Mouse (Mus musculus): ENCODE results near the gene Tnrc6b.
"Not testable (repeated sequence)": the region's sequence is repeated elsewhere in the genome, so short reads cannot be mapped to it uniquely, and the experiment has no call there.

Gene Tnrc6b

DNA sequence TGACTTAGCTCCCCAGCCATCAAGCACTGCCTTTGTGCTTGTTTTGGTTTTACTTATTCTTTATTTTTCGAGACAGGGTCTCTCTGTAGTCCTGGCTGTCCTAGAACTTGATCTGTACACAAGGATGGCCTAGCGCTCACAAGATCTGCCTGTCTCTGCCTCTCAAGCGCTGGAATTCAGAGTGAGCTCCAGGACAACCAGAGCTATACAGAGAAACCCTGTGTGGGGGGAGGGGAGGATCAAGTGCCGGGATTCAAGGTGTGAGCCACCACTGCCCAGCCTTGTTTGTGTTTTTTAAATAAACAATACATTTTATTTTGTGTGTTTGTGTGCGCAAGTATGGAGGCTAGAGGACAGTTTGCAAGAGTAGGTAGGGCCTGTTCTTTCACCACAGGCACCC, 141.0 kb downstream of the Tnrc6b start:
- no peak for DNase-seq (ENCODE audit: low read depth)

DNA sequence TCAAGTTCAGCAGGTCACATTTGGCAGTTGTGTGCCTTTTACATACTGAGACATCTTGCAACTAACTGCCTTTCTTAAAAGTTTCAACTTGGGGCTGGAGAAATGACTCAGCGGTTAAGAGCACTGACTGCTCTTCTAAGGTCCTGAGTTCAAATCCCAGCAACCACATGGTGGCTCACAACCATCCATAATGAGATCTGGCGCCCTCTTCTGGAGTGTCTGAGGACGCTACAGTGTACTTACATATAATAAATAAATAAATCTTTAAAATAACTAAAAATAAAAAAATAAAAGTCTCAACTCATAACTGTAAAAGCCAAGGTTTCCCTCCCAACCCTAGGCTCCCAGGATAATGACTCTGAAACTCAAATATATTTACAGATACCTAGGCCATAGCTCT, 141.4 kb downstream of the Tnrc6b start:
- not testable (repeated sequence) for DNase-seq (ENCODE audit: low read depth)

DNA sequence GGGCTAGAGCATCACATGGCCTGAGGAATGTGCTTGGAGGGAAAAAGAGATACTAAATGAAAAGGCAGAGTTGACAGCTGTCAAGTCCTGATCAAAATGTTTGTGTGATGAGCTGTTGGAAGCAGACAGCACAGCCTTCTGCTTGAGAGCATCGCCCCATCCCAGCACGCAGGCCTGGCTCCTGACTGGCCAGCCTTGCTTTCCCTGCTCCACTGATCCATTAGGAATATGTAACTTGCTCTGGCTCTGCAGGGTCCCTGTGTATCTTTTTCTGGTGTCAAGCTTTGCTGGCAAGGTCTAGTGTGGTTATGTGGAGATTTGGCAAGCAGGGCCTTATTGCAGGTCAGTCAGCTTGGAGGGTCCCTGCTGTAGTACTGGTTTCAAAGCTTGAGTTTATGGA, 148.3 kb downstream of the Tnrc6b start:
- no peak for DNase-seq (ENCODE audit: low read depth)

DNA sequence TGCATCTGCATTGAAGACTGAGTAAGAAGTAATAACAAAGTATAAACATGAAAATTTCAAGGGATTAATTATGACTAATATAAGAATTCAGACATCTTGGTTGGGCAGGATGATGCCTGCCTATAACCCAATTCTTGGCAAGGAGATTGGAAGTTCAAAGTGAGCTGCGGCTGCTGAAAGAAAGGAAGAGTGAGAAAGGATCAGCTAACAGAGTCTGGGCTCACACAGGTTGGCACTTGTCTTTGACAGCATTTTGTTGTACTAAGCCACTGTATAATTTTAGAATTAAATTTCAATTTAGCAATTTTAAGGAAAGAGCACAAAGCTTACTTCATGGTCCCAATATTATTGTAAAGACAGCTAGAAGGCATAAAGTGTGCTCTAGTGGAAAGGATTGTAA, 150.2 kb downstream of the Tnrc6b start:
- no peak for DNase-seq (ENCODE audit: low read depth)

DNA sequence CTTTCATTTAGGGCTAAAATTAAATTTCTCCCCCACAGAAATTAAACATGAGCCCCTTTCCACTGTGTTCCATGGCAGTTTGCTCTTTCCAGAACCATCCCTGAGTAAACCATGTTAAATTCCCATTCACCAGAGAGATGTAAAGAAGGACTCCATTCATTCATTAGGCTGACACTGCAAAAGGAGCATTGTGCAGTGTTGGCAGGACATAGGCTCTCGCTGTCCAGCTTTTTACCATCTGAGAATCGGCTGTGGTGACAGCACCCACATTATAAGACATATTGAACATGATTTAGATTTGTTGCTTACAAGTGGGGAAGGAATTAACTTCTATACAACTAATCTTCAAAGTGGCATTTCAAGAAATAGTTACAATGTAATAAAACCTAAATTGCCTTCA, 150.9 kb downstream of the Tnrc6b start:
- no peak for DNase-seq (ENCODE audit: low read depth)

DNA sequence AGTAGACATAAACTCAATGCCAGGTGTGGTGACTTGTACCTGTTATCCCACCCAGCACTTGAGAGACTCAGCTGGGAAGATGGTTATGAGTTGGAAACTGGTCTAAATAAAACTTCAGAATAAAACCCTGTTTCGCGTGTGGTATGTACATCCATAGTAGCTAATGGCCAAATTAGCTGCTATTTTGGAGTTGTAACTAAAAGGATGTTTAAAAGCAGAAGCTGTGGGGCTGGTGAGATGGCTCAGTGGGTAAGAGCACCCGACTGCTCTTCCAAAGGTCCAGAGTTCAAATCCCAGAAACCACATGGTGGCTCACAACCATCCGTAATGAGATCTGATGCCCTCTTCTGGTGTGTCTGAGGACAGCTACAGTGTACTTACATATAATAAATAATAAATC, 157.5 kb downstream of the Tnrc6b start:
- not testable (repeated sequence) for DNase-seq (ENCODE audit: low read depth)

DNA sequence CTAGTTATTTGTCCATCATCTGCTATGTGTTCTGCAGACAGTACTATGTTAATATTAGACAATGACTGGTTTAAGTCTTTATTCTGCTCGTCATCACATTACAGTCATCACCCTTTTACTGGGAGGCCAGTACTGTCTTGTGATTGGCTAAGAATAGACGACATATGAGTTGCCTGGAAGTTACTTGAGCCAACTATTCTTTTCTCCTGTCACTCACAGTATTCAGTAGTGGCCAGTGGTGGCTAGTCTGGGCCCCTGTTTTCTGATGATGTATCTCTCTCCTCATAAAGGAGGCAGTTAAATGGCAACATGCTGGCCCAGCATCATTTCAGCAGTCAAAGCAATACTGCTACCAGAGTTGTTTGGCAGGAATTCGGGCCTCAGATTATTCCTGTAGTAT, 163.6 kb downstream of the Tnrc6b start:
- DNase-seq (ENCODE audit: low read depth): no peak

DNA sequence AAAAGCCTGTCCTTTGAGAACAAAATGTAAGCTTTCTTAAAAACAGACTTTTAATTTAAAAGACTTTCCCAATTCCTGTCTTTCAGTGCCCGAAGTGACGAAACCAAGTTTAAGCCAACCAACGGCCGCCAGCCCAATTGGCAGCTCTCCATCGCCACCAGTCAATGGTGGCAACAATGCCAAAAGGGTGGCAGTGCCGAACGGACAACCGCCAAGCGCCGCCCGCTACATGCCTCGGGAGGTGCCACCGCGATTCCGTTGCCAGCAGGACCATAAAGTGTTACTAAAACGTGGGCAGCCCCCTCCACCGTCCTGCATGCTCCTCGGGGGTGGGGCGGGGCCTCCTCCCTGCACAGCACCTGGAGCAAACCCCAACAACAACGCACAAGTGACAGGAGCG, 165.1 kb downstream of the Tnrc6b start:
- no peak for DNase-seq (ENCODE audit: low read depth)

DNA sequence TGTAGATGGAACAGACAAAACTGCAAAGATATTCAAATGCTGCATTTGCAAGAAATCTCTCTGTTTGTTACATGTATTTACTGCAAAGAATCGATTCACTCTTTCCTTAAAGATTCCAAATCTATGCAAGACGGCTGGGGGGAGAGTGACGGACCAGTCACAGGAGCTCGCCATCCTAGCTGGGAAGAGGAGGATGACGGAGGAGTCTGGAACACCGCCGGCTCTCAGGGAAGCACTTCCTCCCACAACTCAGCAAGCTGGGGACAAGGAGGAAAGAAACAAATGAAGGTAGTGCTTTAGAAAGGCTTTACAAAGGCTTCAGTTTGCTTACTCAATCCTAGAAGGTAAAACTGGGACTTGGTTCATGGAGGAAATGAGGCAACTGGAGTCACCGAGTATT, 173.0 kb downstream of the Tnrc6b start:
- no peak for DNase-seq (ENCODE audit: low read depth)

DNA sequence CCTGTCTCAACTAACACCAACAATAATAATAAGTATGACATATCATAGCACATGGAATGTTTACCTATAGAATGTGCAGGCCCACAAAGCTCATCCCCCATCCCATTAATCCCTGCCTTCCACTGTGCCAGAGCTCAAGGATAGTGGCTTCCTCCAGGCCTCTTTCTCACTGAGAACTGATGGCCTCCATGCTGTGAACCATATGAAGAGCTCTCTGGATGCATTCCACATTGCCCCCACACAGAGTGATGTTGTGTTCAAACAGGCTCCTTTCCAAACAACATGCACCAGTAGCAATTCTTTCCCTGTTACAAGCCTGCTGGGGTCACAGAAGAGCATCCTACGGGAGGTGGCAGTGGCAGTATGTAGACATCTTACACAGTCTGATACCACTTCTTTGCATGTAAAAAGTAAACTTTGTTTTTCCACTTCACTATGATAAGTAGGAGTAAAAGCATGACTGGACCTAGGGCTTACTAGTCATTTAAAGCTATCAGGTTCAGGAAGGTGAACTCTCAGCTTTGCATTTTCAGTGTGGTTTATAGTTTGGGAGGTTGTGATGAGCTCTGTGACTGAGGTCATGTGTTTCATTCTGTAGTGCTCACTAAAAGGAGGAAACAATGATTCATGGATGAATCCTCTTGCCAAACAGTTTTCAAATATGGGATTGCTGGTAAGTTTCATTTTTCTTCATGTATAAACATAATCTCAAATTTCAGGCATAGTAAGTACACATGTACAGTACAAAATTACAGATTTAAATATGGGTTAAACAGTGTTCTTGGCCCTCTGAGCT, 175.4 kb downstream of the Tnrc6b start:
- DNase-seq (ENCODE audit: low read depth): no peak

DNA sequence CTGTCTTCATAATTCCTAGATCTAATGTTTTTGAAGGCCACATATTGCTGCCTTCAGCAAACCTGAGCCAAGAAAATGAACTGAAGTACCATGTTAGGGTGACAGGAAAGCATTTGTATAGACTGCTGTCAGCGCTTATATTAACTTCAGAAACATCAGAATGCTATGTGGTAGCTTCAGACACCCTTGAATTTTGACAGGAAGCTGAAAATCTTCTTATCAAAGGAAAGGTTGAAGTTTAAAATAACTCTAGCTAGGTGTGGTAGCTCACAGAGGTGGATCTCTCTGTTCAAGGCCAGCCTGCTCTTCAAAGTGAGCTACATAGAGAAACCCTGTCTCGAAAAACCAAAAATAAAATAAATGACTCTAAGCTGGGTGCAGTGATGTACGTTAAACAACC, 181.2 kb downstream of the Tnrc6b start:
- DNase-seq (ENCODE audit: low read depth): no peak

DNA sequence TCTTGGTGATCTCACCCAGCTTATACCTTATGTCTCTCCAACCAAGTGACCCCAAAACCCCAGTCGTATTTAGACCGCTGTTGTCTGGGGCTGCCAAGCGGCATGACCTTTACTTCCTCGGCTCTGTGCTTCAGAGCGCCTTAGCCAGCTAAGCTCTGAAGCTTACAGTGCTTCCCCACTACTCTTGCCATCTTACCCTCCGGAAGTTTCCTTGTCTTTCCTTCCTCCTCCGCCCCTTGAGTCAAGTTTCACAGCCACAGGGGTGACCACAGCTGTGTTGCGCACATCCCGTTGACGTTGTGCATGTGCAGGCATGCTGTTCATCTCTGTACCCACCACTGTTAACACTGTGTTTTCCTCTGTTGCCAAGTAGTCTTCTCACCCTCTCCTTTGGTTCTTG, 185.6 kb downstream of the Tnrc6b start:
- no peak for DNase-seq (ENCODE audit: low read depth)

DNA sequence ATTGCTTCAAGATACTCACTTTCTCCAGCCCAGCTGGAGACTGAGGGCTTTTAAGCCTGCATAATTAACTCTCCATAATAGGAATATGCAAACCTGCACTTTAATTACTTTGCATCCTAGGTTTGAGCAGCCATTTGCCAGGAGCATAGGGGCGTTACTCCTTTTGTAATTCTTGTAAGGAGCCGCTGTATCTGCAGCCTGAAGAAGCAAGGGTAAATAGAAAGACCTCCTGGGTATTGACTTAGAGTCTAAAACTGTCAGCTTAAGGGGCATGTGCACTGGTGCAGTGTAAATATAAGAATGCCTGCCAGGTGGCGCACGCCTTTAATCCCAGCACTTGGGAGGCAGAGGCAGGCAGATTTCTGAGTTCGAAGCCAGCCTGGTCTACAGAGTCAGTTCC, 186.8 kb downstream of the Tnrc6b start:
- no peak for DNase-seq (ENCODE audit: low read depth)

DNA sequence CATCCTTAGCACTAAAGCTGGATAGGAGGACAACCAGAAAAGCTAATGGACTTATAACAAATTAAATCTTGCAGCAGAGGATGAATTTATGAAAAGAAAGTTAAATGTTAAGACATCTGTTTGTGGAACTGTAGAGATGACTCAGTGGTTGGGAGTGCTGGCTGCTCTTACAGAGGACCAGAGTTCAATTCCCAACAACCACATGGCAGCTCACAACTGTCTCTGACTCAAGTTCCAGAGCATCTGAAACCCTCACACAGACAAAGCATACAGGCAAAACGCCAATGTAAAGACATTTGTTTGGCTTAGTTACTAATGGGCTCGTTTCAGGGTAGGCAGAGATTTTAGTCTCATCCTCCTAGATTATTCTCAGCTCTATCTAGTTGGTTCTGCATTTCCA, 188.7 kb downstream of the Tnrc6b start:
- peak; percentile 42 for DNase-seq (ENCODE audit: low read depth)

DNA sequence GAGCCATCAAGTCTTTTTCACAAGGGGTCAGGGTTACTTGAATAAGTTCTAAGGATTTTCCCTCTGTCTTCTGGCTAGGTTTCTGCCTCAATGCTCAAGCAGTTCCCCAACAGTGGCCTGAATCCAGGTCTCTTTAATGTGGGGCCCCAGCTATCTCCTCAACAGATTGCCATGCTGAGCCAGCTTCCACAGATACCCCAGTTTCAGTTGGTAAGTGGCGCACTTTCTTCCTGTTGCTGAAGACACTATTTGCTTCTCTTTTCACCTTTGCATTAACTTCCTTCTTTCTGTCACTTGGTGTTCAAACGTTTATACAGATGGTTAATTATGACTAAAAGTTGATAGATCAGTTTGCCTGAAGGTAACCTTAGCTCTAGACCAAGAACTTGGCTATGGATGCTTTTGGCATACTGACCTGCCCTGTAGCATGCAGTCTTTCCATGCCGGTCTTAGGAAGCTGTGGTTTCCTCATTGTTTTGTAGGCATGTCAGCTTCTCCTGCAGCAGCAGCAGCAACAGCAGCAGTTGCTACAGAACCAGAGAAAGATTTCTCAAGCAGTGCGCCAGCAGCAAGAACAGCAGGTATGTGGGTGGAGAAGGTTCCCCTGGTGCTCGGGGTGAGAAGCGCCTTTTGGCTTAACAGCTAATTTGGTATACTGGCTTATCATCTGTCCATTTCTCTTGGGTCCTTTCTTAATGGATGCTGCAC, 190.8 kb downstream of the Tnrc6b start:
- no peak for DNase-seq (ENCODE audit: low read depth)

DNA sequence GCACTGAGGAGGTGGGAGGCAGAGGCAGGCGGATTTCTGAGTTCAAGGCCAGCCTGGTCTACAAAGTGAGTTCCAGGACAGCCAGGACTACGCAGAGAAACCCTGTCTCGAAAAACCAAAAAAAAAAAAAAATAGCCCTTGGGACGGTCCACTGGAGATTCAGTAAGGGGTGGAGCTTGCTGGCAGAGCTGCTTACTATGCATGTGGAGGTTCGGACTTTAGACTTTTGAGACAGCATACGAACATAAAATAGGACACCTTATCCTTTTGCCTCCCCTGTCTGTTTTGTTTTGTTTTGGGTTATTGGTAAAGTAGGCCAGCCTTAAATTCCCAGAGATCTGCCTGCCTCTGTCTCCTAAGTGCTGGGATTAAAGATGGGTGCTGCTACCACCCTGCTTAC, 193.7 kb downstream of the Tnrc6b start:
- not testable (repeated sequence) for DNase-seq (ENCODE audit: low read depth)

DNA sequence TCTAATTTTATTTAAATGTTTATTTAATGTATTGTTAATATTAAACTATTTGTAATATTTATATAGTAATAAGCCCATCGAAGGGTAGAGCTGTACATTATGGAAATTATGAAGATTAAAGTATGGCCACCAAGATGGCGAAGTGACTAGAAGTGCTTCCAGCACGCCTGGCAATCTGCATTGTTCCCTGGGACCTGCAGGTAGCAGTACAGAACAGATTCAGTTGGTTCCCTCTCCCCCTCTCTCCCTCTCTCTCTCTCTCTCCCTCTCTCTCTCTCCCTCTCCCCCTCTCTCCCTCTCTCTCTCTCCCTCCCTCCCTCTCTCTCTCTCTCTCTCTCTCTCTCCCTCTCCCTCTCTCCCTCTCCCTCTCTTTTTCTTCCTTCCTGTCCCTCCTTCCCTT, 199.1 kb downstream of the Tnrc6b start:
- no peak for DNase-seq (ENCODE audit: low read depth)

DNA sequence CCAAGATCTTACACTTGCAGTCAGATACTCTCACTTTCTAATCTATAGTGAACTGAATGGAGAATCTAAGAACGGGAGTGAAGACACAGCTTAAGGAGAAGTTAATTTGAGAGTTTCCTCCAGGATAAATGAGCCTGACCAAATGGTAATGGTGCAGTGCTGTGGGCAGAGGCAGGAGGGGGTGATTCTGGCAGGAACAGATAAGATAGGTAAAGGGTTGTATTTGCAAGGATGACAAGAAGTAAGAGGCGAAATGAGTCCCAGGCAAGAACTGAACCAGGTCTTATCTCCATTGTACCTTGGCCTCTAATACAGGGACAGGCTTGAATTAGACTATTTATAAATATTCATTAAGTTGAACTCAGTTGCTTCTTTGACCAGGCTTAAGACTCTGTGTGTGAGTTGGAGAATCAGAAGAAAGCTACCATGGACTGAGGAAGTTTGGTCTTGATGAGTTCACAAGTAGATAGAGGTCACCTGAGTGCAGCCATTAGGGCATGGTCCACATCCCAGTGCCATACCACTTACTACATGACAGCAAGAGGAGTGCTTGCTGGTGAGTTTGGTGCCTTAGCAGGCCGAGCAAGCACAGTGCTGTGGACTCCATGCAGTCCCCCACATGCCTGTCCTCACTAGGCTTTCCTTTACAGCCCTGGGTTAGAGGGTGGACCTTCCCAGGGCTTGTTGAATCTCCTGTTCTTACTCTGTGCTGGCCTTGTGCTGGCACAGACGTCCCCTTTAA, 199.8 kb downstream of the Tnrc6b start:
- no peak for DNase-seq (ENCODE audit: low read depth)

DNA sequence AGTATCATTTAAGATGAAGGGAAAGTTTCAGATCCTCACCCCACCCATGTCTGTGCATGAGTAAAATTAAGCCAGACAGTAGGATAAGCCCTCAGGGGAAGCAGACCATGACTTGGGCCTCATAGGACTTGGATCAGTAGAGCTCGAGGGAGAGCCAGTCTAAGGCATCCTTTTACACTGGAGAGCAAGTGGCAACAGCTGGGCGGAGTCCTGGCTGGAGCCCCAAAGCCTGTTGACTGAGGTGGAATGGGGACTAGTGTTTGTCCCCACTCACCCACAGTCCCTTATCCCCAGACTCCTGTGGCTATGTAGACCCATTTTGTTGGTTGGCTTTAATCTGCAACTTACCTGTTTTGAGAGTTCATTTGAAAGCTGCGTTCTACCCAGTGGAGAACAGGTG, 201.1 kb downstream of the Tnrc6b start:
- DNase-seq (ENCODE audit: low read depth): no peak

DNA sequence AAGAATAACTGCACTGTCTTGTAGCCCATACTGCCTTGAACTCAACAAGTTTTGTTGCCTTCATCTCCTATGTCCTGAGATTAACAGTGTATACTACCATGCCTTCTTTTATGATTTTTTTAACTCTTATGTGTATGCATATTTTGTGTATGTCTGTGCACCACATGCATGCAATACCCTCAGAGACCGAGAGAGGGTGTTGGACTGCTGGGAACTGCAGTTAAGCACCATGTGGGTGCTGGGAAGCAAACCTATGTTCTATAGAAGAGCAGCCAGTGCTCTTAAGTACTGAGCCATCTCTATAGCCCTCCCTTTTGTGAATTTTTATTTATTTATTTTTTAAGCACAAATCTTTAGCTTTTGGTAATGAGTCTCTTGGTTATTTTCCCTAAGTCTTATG, 202.7 kb downstream of the Tnrc6b start:
- no peak for DNase-seq (ENCODE audit: low read depth)

DNA sequence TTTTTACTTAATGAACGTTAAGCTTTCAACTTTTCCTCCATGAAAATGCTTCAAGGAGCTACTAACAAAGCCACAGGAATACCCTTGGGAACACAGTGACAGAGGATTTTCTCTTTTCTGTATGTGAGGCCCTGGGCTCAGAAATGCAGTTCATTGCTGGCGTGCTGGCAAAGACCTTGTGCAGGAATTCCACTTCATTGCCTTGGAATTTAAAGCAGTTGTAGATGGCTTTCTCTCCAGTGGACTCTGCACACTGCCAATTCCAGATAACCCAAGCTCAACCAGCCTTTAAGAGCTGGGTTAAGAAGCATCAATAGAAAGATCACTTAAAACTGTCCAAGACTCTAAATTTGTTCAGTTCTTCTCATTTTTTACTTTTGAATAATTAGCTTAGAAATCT, 204.7 kb downstream of the Tnrc6b start:
- no peak for DNase-seq (ENCODE audit: low read depth)

DNA sequence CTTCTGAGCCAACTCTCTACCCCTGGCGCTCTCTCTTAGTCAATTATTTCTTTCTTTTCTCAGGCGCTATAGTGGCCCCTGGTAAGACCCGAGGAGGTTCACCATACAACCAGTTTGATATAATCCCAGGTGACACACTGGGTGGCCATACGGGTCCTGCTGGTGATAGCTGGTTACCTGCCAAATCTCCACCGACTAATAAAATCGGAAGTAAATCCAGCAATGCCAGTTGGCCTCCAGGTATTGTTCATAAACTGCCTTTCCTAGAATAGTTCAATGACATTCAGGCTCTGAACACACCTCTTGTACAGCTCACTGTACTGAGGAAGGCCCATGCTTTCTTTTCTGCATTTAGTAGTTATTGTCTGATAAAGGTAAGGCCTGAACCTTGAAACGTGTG, 205.5 kb downstream of the Tnrc6b start:
- no peak for DNase-seq (ENCODE audit: low read depth)

DNA sequence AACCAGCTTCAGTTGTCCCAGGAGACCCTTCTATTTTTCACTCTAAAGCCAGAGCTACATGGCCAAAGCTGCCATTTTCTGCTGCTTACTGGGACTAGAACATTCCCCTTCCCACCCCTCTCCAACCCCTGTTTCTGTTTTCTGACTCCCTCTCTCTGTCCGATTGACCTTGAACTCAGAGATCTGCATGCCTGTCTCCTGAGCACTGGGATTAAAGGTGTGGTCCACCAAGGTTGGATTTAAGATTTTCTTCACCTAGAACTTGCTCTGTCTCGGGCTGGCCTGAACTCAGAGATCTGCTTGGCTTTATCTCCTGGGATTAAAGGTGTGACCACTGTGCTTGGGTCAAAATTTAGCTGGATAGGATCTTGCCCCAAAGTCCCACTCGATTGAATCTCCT, 209.2 kb downstream of the Tnrc6b start:
- DNase-seq (ENCODE audit: low read depth): no peak
